Mouse (Mus musculus) liver, postnatal 0 days (tissue): Measurements from ENCODE around the gene Sdk2. TPM values are rescaled to one million over a fixed set of nuclear protein-coding genes. Genes with fewer than 3 reads are reported as not detected.

ENCODE experiments used
- ATAC-seq: fragments of 200-750 bp; cut with Nextera tagmentation; 2 replicates; pipeline ENCODE4 v1.8.0; 2017; ENCODE audit warnings: mild to moderate bottlenecking, moderate library complexity
- DNase-seq: peaks from one replicate; pipeline ENCODE4 v3.0.0-alpha.2; 2016
- H3K27ac ChIP-seq: fragments of 300-500 bp; sonication (generic); 2 replicates; pipeline ENCODE4 v1.5.1; 2014; ENCODE audit warnings: antibody characterized with exemption, moderate library complexity, mild to moderate bottlenecking, low read depth
- H3K27me3 ChIP-seq: fragments of 300-500 bp; sonication (generic); 2 replicates; pipeline ENCODE4 v1.6.1; 2014; ENCODE audit warnings: low read length, control low read depth, mixed read lengths; ENCODE audit not compliant: insufficient read depth
- H3K36me3 ChIP-seq: fragments of 300-500 bp; sonication (generic); replicated peaks from 2 replicates; pipeline ENCODE4 v1.6.1; 2014; ENCODE audit warnings: mild to moderate bottlenecking, control low read depth, low read length, moderate library complexity, mixed read lengths; ENCODE audit not compliant: insufficient read depth
- H3K4me1 ChIP-seq: fragments of 300-500 bp; sonication (generic); 2 replicates; pipeline ENCODE4 v1.6.1; 2014; ENCODE audit warnings: antibody characterized with exemption, mild to moderate bottlenecking, control low read depth; ENCODE audit not compliant: insufficient read depth
- H3K4me2 ChIP-seq: fragments of 300-500 bp; sonication (generic); 2 replicates; pipeline ENCODE4 v1.6.1; 2014; ENCODE audit warnings: low read depth, mild to moderate bottlenecking, low read length, moderate library complexity, mixed read lengths
- H3K4me3 ChIP-seq: fragments of 300-500 bp; sonication (generic); 2 replicates; pipeline ENCODE4 v1.5.1; 2014; ENCODE audit warnings: low read depth, low read length
- H3K9ac ChIP-seq: fragments of 300-500 bp; sonication (generic); replicated peaks from 2 replicates; pipeline ENCODE4 v1.6.1; 2014; ENCODE audit warnings: mild to moderate bottlenecking, moderate library complexity
- H3K9me3 ChIP-seq: fragments of 300-500 bp; sonication (generic); 2 replicates; pipeline ENCODE4 v1.6.1; 2016; ENCODE audit warnings: mild to moderate bottlenecking, control low read depth, low read length, mixed read lengths
- CTCF ChIP-seq: sonication (generic); IDR thresholded peaks from 2 replicates; pipeline ENCODE4 v1.5.1; 2016; ENCODE audit warnings: antibody characterized with exemption, low read depth
- EP300 ChIP-seq: IDR thresholded peaks from 2 replicates; pipeline ENCODE4 v1.6.1; 2016; ENCODE audit warnings: antibody characterized with exemption, low read depth, mild to moderate bottlenecking
- WGBS: fragments of 180-500 bp; shearing (Covaris S2); extraction: QIAGEN DNeasy Blood & Tissue Kit; methylation state at CpG from one replicate; pipeline ENCODE4 v1.1.7; 2014; ENCODE audit not compliant: insufficient replicate concordance; 5-methylcytosine and 5-hydroxymethylcytosine counted together
- polyA plus RNA-seq: library from polyadenylated mRNA; unstranded; fragments of >200 nt; fragmentation: Nextera tagmentation; extraction: Ambion mirVana; gene quantifications from 2 replicates; pipeline ENCODE4 v1.2.1, GENCODE M21; 2015

Gene Sdk2
- polyA plus RNA-seq, 1 experiment from 2014 or later = 0.15 TPM

DNA sequence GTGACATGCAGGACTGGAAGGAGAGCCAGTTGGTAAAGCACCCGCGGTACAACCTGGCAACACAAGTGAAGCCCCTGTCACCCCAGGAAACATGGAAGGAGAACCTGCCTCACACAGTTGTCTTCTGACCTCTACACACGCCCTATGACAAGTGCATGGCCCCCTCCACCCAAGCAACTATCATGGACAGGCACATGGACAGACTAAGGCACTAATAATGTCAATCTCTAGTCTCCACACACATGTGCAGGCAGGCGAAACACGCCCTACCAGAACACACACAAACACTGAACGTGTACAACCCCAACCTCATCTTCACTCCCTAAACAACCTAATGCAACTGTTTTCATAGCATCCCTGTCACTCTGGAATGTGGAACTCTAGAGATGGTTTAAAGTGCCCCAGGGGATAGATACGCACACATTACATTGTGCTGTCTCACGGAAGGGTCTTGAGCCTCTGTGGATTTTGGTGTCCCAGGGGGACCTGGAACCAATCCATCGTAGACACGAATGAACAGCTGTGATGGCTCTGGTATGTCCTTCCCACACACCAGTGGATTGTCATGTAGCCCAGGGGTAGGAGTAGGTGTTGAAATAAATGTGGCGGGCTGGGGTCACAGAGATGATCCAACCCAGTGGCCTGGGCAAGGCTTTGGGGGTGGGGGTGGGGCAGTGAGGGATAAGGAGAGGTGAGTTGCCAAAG lies 329.8 kb downstream of the Sdk2 start:
- no peak for TF ChIP-seq EP300
- TF ChIP-seq CTCF = no peak
- Histone ChIP-seq H3K4me2 (no peak overlapping the region), H3K9ac (no peak overlapping the region), H3K9me3 (no peaks in the 10 kb centered on the region), H3K4me1 (peaks cover 54% of the 10 kb centered on the region), H3K36me3 (peaks cover 8% of the 10 kb centered on the region; the same call in 1 of the 2 replicates), H3K27me3 (no peaks in the 10 kb centered on the region), H3K4me3 (no peak overlapping the region), H3K27ac (no peak overlapping the region)
- ATAC-seq = no peak
- DNase-seq = no peak
- 83% methylated on average over 11 of the region's 11 CpGs for WGBS

DNA sequence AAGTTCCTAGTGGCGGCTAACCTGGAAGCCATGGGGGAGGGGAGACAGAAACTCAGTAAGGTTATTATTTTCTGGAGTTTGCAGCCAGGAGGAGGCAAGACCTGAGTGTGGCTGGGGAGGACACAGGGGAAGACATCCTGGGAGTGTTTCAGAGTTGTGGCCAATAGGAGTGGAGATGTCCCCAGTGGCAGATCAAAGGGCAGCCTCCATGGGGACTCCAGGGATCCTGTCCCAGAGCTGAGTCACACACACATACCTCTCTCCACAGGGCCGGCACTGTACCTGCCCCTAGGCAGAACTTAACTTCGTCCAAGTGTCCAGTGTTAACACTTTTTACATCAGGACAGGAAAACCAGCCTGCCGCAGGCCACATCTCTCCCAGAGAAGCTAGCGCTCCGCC lies 331.7 kb downstream of the Sdk2 start:
- Histone ChIP-seq H3K27ac (0 out of 2 replicates have a peak overlapping the region, but pooled peaks have one; percentile 25), H3K9me3 (no peaks in the 10 kb centered on the region), H3K4me1 (peaks cover 60% of the 10 kb centered on the region), H3K9ac (no peak overlapping the region), H3K4me2 (no peak overlapping the region), H3K36me3 (peaks cover 2% of the 10 kb centered on the region; the same call in 1 of the 2 replicates), H3K4me3 (no peak overlapping the region), H3K27me3 (no peaks in the 10 kb centered on the region)
- 72% methylated on average over 6 of the region's 6 CpGs for WGBS
- DNase-seq (no peak), ATAC-seq (peak; percentile 33)
- TF ChIP-seq EP300 (no peak), CTCF (no peak)

DNA sequence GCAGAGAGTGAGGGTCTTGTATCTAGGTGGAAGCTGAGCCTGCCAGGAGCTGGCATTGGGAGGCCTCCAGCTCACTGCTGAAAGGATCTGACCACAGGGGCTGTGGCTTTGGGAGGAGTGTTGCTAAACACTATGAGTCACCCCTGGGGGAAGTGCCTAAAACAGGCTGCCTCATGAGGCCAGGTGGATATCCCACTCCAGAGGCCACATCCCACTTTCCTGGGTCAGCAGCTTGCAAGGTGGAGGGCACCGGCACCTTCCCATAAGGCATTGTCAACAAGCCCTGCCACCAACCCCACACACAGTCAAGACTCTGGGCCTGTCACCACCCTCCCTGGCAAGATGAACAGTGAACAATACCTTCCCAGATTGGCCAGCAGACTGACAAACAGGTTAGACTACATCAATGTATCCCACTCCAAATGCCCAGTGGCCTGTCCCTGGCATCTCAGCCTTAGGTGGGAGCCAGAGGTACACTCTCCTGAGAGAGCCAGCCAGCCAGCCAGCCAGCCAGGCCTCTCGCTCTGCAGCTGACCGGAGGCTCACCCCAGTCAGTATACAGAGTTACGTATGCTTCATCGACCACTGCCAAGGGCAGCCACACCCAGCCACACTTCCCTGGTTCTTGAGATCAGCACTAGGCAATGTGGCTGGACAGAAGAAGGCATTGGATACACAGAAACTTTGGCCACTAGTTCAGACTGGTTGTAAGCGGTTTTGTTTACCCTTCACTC lies 333.0 kb downstream of the Sdk2 start:
- Histone ChIP-seq H3K27ac (peak overlapping the region; percentile 81), H3K4me3 (no peak overlapping the region), H3K27me3 (no peaks in the 10 kb centered on the region), H3K4me1 (peaks cover 61% of the 10 kb centered on the region), H3K36me3 (peaks cover 12% of the 10 kb centered on the region), H3K9me3 (no peaks in the 10 kb centered on the region), H3K9ac (peak overlapping the region; percentile 38), H3K4me2 (peak overlapping the region; percentile 40)
- DNase-seq (peak; percentile 58), ATAC-seq (peak; percentile 85)
- no peak for TF ChIP-seq EP300
- TF ChIP-seq CTCF = no peak
- 35% methylated on average over 6 of the region's 6 CpGs for WGBS

DNA sequence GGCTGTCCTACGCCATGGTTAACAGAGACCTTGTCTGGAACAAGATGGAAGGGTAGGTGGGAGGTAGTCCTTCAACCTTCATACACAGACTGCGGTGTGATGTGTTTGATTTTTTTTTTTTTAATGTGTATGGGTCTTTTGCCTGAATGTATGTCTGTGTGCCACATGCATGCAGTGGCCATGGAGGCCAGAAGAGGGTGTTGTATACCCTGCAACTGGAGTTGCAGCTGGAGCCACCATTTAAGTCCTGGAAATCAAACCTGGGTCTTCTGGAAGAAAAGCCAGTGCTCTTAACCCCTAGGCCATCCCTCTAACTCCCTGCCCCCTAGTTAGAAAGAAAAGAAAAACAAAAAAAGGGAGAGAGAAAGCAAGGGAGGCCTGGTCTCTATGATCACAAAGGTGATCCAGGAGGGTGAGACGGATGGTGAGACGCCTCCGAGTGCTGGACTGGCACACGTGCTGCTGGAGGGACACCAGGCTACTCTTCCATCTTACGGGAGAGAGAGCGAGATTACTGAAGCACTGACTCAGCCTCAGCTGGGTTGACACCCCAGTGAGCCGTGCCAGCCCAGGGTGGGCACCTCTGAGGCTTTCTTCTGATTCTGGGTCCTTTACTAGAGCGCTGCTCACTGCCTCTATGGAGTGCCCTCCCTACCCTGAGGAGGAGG lies 334.8 kb downstream of the Sdk2 start:
- Histone ChIP-seq H3K9ac (no peak overlapping the region), H3K36me3 (peaks cover 27% of the 10 kb centered on the region), H3K4me3 (no peak overlapping the region), H3K9me3 (no peaks in the 10 kb centered on the region), H3K27ac (no peak overlapping the region), H3K4me2 (no peak overlapping the region), H3K4me1 (peaks cover 50% of the 10 kb centered on the region), H3K27me3 (no peaks in the 10 kb centered on the region)
- DNase-seq (no peak), ATAC-seq (no peak)
- WGBS = 96% methylated on average over 10 of the region's 10 CpGs
- TF ChIP-seq EP300 = no peak
- TF ChIP-seq CTCF = peak; percentile 40

GRCm38 (mm10) chr11:113730879-113731278 lies 336.0 kb downstream of the Sdk2 start:
- Histone ChIP-seq H3K4me1 (peaks cover 47% of the 10 kb centered on the region), H3K9ac (no peak overlapping the region), H3K27ac (no peak overlapping the region; the same call in 1 of the 2 replicates), H3K27me3 (no peaks in the 10 kb centered on the region), H3K4me2 (no peak overlapping the region), H3K9me3 (no peaks in the 10 kb centered on the region), H3K4me3 (no peak overlapping the region), H3K36me3 (peaks cover 33% of the 10 kb centered on the region)
- WGBS = 54% methylated on average over 3 of the region's 3 CpGs
- ATAC-seq (peak; percentile 22; the same call in 1 of the 2 replicates), DNase-seq (peak; percentile 48)
- TF ChIP-seq CTCF (no peak), EP300 (no peak)

DNA sequence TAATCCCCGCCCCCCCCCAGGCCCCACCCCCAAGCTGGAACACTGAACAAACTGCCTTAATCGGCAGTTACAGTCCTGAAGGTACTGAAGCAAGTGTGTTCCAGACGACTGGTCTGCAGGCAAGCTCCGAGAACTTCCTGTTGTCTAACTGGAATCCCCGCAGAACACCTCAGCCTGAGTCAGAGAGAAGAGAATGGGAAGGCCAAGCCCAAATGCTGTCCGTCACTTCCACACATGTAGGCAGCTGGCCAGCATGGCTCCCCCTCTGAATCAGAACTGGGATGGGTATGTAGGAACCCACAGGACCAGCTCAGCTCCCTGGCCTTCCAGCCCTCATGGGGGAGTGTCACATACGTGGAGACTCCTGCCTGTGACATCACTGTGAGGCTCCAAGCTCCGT lies 336.9 kb downstream of the Sdk2 start:
- peaks cover 42% of the 10 kb centered on the region for H3K4me1 ChIP-seq
- H3K4me2 ChIP-seq = no peak overlapping the region
- H3K27ac ChIP-seq = no peak overlapping the region
- peaks cover 33% of the 10 kb centered on the region for H3K36me3 ChIP-seq
- H3K4me3 ChIP-seq = no peak overlapping the region
- no peaks in the 10 kb centered on the region for H3K27me3 ChIP-seq
- H3K9ac ChIP-seq = no peak overlapping the region
- ATAC-seq (no peak), DNase-seq (no peak)
- H3K9me3 ChIP-seq = no peaks in the 10 kb centered on the region
- WGBS = 64% methylated on average over 8 of the region's 8 CpGs
- no peak for TF ChIP-seq CTCF
- TF ChIP-seq EP300 = no peak
